Mouse (Mus musculus) kidney, postnatal 4 days (tissue): ENCODE measurements at regions not wholly inside any gene's neighbourhood (a gene's known extent, or its start where the extent isn't known, plus 50 kb on each side); places are given as distances from the start of the nearest gene placed in this dataset.

Experiments used
- DNase-seq, 2 experiments: peaks; one replicate each; pipeline ENCODE4 v3.0.0; 2021; ENCODE audit warnings: mixed read lengths in 2 of 2

GRCm38 (mm10) chr5:127129495-127129894 is 112.1 kb upstream of the Tmem132c start:
- no peak for DNase-seq

GRCm38 (mm10) chr5:127134441-127134840 is 107.2 kb upstream of the Tmem132c start:
- DNase-seq, result peak in 1 of 2 experiments; percentile 2

GRCm38 (mm10) chr5:127140651-127141050 is 101.0 kb upstream of the Tmem132c start:
- no peak for DNase-seq

- DNase-seq, result peak; percentile 14 to 16
These were observed 81.3 kb upstream of the Tmem132c start for GRCm38 (mm10) chr5:127160292-127160691.

- DNase-seq, result no peak
These were observed 78.2 kb upstream of the Tmem132c start for GRCm38 (mm10) chr5:127163376-127163775.

GRCm38 (mm10) chr5:127189021-127189420 is 52.6 kb upstream of the Tmem132c start:
- DNase-seq, result no peak
